Mouse (Mus musculus): ENCODE results near the gene Syf2.
"Not testable (repeated sequence)": the region's sequence is repeated elsewhere in the genome, so short reads cannot be mapped to it uniquely, and the experiment has no call there.

Gene Syf2

GRCm38 (mm10) chr4:134930684-134931481 lies at the start of gene Syf2:
Gene Syf2, plus strand, starts transcription at chr4:134930898.
- DNase-seq (ENCODE audit: low spot score in 2 of 2): peak; percentile 94 to 95

DNA sequence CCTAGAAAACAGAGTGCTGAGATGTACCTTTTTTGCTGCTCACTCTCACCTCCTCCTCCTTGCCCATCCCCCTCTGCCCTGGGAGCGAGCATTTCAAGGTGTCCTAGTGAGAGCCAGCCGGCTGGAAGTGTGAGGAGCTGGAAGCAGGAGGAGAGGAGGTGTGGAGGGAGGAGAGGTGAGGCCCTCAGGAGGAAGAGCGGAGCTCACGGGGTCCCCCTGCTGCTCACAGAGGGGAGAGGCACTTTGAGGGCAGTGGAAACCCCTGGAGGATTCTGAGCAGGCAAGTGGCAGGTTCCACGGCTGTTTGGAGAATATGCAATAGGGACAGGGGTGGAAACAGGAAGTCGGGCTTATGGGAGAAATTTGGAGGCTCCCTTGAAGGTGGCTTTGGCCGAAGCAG lies 47.4 kb upstream of the Syf2 start:
- DNase-seq (ENCODE audit: low spot score in 2 of 2): no peak

DNA sequence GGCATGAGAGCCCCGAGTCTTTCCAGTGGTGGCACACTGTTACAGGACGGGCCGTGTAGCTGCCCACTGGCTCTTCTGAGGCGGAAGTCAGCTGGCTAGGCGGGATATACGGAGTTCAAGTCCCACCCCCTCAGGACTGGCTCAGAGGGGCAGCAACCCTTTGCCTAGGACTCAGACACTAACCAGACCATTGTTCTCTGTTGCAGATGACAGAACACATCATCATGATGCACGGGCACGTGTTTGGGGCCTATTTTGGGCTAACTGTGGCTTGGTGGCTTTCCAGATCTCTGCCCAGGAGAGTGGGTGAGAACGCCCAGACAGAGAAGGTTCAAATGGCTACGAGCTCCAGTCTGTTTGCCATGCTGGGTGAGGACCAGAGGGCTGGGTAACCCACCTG lies 46.9 kb upstream of the Syf2 start:
- DNase-seq (ENCODE audit: low spot score in 2 of 2): no peak

DNA sequence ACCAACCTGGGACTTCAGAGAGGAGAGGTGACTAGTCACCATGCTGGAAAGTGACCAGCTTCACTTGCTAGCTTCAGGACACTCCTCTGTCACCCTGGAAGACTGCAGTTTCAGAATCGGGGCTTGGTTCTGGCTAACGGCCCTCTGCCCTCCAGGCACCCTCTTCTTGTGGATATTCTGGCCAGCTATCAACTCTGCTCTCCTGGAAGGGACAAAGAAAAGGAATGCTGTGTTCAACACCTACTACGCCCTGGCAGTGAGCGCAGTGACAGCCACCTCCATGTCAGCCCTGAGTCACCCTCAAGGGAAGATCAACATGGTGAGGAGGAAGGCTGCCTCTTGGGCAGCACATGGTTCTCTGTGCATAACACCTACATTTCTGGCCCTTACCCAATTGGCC lies 46.3 kb upstream of the Syf2 start:
- DNase-seq (ENCODE audit: low spot score in 2 of 2): no peak

DNA sequence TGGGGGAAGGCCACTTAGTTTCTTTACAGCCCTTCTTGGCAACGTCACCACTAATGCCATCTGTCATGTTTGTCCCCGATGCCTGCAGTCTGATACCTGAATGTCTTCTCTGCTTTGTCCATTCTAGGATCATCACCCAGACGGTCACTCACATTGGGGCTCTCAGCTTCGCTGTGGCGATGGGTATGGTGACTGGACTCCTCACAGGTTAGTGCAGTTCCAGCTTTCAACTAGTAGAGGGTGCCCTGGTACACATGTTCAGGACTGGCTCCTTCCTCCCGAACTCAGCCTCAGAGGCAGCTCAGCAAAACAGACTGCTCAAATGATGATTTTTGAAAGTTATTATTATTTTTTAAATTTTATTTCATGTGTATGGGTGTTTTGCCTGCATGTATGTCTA lies 38.6 kb upstream of the Syf2 start:
- peak; percentile 69 to 72 for DNase-seq (ENCODE audit: low spot score in 2 of 2)

DNA sequence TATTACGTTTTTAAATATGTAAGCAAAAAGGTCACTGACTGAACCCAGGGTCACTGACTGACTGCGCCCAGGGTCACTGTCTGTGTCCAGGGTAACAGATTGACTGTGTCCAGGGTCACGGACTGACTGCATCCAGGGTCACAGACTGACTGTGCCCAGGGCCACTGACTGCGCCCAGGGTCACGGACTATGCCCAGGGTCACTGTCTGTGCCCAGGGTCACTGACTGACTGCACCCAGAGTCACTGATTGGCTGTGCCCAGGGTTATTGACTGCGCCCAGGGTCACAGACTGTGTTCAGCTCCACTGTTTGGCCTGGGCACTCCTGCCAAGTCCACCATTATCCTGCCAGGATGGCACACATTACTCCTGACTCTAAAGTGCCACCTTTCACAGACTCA lies 33.4 kb upstream of the Syf2 start:
- DNase-seq (ENCODE audit: low spot score in 2 of 2): no peak

- no peak for DNase-seq (ENCODE audit: low spot score in 2 of 2)
Observed at GRCm38 (mm10) chr4:134901126-134901525, 29.6 kb upstream of the Syf2 start.

- DNase-seq (ENCODE audit: low spot score in 2 of 2): no peak
Observed at GRCm38 (mm10) chr4:134903046-134903445, 27.7 kb upstream of the Syf2 start.

GRCm38 (mm10) chr4:134911406-134911805 lies 19.3 kb upstream of the Syf2 start:
- DNase-seq (ENCODE audit: low spot score in 2 of 2): not testable (repeated sequence)

GRCm38 (mm10) chr4:134913413-134913812 lies 17.3 kb upstream of the Syf2 start:
- peak; percentile 51 to 74 for DNase-seq (ENCODE audit: low spot score in 2 of 2)

DNA sequence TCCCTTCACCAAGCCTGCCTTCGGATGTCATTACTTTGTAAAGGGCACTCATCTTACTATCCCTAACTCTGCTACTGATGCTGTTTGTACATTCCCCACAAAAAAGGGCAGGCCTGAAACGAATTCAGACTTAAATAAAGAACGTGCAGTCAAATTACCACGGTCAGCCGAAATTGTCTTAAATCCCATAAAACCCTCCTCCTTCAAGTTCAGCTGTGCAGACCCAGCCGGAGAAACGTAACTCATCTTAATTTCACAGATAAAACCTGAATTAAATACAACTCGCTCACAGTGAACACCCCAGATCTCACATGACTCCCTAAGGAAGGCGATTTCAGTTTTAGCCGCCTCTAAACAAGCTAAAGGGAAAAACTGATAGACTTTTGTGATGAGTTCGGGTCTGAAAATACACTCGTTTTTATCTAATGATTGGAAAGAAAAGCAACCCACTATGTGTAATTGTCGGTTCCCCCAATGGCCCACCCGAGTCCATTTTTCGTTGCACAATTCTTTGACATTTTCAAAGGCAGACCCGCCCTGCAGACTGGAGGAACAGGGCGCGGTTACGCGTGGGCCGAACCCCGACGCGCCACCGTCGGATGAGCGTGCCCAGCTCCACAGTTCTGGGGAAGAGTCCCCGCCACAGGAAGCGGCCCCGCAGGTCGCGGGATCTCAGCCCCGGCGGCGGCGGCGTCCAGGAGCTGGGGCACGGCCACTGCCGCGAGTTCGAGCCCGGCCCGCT lies 16.4 kb upstream of the Syf2 start:
- no peak for DNase-seq (ENCODE audit: low spot score in 2 of 2)

GRCm38 (mm10) chr4:134914864-134915209 lies 15.9 kb upstream of the Syf2 start, which contains the start of gene Tmem50a:
Gene Tmem50a, minus strand, starts transcription at chr4:134915024.
- DNase-seq (ENCODE audit: low spot score in 2 of 2): peak; percentile 89 to 91

DNA sequence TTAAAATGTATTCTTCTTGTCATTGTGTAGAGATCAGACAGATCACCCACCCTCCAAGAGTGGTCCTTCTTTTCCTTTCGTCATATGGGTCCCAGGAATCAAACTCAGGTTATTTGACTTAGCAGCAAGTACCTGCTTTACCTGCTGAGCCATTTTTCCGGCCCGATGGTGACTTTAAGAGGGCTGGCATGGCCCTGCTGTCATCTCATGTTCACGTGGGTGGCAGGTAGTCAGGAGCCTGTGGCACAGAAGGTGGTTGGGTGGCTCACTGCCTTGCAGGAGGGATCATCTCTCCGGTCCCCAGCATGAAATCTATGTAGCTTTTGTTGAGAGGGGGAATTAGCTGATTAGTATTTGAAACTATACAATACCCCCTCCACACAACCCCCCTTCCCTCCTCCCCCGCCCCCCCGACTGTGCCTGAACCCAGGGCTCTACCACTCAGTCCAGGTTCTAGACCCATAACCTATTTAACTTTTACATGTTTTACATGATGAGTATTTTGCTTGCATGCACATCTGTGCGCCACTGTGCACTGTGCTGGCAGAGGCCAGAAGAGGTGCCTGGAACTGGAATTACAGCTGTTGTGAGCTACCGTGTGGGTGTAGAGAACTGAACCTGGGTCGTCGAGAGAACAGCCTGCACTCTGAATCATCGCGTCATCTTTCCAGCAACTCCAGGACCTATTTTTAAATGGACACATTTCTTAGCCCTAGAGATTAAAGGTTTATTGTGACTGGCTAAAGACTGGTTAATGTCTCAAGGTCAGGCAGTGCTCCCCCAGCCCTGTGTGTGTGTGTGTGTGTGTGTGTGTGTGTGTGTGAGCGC lies 15.3 kb upstream of the Syf2 start:
- no peak for DNase-seq (ENCODE audit: low spot score in 2 of 2)

DNA sequence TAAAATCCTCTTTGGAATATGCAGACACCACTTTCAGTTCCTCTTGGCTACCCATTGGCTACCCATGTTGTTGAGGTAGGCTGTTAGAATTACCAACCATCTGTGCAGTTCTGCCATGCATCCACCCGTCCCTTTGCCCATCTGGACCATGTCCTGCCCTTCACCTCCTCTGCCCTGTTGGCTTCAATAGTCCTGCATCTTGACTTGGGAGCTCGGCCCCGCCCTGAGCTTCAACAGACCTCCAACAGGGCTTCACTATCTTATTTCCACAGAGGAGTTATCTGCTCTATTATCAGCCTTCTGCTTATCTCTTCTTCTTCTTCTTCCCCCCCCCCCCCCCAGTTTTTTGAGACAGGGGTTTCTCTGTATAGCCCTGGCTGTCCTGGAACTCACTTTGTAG lies 13.5 kb upstream of the Syf2 start:
- no peak for DNase-seq (ENCODE audit: low spot score in 2 of 2)

DNA sequence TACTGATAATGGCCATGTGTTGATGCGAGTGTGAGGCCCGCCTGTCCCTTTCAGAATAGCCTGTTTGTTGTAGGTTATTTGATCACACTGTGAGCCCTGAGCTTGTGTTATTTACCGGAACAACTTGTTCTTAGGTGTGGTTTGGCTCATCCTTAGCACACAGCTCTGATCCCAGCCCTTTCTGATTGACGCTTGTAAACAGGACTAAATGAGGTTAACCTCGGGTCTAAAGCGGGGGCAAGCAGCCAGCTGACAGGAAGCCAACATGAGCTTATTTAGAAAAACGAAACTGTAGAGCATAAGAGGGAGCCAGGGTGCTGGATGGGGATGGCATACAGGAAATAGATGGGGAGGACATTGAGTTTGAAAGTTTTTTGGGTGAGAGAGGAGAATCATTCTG lies 12.3 kb upstream of the Syf2 start:
- no peak for DNase-seq (ENCODE audit: low spot score in 2 of 2)

- no peak for DNase-seq (ENCODE audit: low spot score in 2 of 2)
Observed at GRCm38 (mm10) chr4:134919733-134920540, 10.8 kb upstream of the Syf2 start.

- DNase-seq (ENCODE audit: low spot score in 2 of 2): no peak
Observed at GRCm38 (mm10) chr4:134920631-134921030, 10.1 kb upstream of the Syf2 start.

DNA sequence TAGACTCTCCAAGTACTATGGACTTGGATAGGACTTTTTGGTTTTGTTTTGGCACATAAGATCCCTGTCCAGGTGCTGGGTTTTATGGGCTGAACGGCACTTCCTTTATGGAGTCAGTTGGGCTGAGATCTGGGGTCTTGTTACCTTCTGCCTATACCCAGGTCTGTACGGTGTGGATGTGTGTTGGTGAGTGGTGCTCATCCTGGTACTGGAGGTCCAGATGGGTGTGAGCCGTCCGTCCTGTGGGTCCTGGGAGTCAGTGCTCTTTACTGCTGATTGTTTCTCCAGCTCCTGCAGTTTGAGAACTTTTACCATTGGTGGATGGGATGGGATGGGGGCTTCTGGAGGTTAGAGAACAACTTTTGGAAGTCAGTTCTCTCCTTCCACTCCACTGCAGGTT lies 9.0 kb upstream of the Syf2 start:
- no peak for DNase-seq (ENCODE audit: low spot score in 2 of 2)

DNA sequence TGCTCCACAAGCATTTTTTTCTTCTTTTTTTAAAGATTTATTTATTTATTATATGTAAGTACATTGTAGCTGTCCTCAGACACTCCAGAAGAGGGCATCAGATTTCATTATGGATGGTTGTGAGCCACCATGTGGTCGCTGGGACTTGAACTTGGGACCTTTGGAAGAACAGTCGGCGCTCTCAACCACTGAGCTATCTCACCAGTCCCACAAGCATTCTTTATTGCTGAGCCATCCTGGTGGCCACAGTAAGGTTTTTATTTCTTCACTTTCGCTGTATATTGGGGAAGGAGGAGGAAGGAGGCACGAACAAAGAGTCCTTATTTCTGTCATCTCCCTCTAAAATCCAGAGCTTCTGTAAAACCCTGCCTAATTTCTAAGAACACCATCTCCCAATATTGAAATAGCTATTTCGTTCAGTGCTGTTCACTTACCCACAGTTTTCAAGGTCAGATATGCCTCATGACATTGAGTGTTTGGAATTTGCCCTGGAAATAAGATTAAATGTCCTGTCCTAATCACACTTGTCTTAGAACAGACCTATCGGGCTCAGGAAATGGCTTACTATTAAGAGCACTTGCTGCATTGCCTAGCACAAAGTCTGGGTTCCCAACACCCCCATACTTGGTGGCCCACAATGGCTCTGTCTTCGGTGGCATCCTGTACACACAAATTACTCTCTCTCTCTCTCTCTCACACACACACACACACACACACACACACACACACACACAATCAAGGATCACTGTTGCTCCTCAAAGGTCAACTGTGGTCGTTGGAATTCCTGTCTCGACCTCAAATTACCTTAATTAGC lies 8.4 kb upstream of the Syf2 start:
- no peak for DNase-seq (ENCODE audit: low spot score in 2 of 2)

- DNase-seq (ENCODE audit: low spot score in 2 of 2): no peak
Observed at GRCm38 (mm10) chr4:134922925-134923244, 7.8 kb upstream of the Syf2 start.
